Mouse (Mus musculus): ENCODE data around the gene Etv6. TPM values are rescaled to one million over a fixed set of nuclear protein-coding genes. Genes with fewer than 3 reads are reported as not detected.

Etv6 gene
- total and polyA plus RNA-seq, 3 experiments, result 12.6 to 25.9 TPM; not detected in 1

- TF ChIP-seq MEF2A (IDR thresholded peaks at IDR 0.05; ENCODE audit: extremely low read depth, insufficient replicate concordance, low read depth, low read length, poor library complexity, severe bottlenecking), result no peak
- TF ChIP-seq GABPA (IDR thresholded peaks at IDR 0.05; ENCODE audit: low read depth, low read length), result no peak
- TF ChIP-seq SMC3 (IDR thresholded peaks at IDR 0.05; ENCODE audit: low read depth, low read length), result no peak
- TF ChIP-seq RCOR1 (IDR thresholded peaks at IDR 0.05; ENCODE audit: low read depth, low read length), result no peak
- no peak for TF ChIP-seq ZKSCAN1 (IDR thresholded peaks at IDR 0.05; ENCODE audit: low read depth, low read length)
- TF ChIP-seq UBTF (IDR thresholded peaks at IDR 0.05; ENCODE audit: borderline replicate concordance, insufficient read depth, low read depth, low read length), result no peak
- no peak for TF ChIP-seq ZMIZ1 (IDR thresholded peaks at IDR 0.05; ENCODE audit: low read depth, low read length)
- no peak for TF ChIP-seq EP300 (IDR thresholded peaks at IDR 0.05; ENCODE audit: low read depth in 1 of 2, low read length in 2 of 2)
- no peak for TF ChIP-seq MYB (IDR thresholded peaks at IDR 0.05; ENCODE audit: low read depth, low read length)
- TF ChIP-seq TAL1 (IDR thresholded peaks at IDR 0.05; ENCODE audit: low read length), result no peak
- Histone ChIP-seq H3K4me3 (ENCODE audit: control insufficient read depth in 1 of 2, insufficient read depth in 1 of 2, low read depth in 2 of 2, low read length in 2 of 2) (no peak overlapping the region), H3K4me1 (ENCODE audit: control insufficient read depth in 1 of 2, insufficient read depth in 2 of 2, low read length in 2 of 2) (peaks cover 6 to 19% of the 10 kb centered on the region in 2 experiments; a peak in 3 of 4 replicates), H3K9me3 (replicated peaks; ENCODE audit: insufficient read depth, low read length) (no peaks in the 10 kb centered on the region), H3K79me2 (ENCODE audit: control insufficient read depth, insufficient read depth, low read length, poor library complexity) (peaks cover 5% of the 10 kb centered on the region), H3K27me3 (ENCODE audit: control insufficient read depth in 1 of 2, insufficient read depth in 2 of 2, low read length in 2 of 2) (no peaks in the 10 kb centered on the region), H3K36me3 (ENCODE audit: control insufficient read depth in 1 of 2, insufficient read depth in 2 of 2, low read length in 2 of 2) (peaks cover 0 to 22% of the 10 kb centered on the region in 2 experiments), H3K27ac (ENCODE audit: control insufficient read depth, low read depth, low read length) (no peak overlapping the region), H3K9ac (ENCODE audit: control insufficient read depth, low read depth, low read length, poor library complexity, severe bottlenecking) (no peak overlapping the region)
- DNase-seq (ENCODE audit: low read depth, low spot score), result no peak
Measured at GRCm38 (mm10) chr6:134110206-134110605, 74.7 kb downstream of the Etv6 start.

DNA sequence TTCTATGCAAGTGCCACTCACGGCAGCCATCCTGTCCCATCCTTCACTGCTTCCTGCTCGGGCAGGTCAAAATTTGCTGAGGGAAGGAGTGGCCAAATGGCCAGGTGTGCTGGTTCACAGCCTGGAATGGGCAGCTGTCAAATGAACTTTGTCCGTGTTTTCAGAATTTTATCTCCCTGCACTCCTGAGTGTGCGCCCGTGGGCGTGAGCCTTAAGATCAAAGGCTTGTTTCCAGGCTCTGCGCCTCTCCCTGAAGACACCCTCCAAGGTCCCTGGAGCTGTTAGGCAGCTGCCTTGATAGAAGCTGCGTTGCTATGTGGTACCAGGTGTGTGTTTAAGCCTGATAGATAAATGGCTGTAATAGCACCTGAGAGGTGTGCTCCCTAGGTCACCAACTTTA lies 76.1 kb downstream of the Etv6 start:
- TF ChIP-seq MEF2A (IDR thresholded peaks at IDR 0.05; ENCODE audit: extremely low read depth, insufficient replicate concordance, low read depth, low read length, poor library complexity, severe bottlenecking) (no peak), EP300 (IDR thresholded peaks at IDR 0.05; ENCODE audit: low read depth in 1 of 2, low read length in 2 of 2) (no peak), JUND (IDR thresholded peaks at IDR 0.05; ENCODE audit: low read depth, low read length) (no peak), ELF1 (IDR thresholded peaks at IDR 0.05; ENCODE audit: low read depth, low read length) (no peak), RAD21 (IDR thresholded peaks at IDR 0.05; ENCODE audit: low read depth, low read length) (no peak), USF1 (IDR thresholded peaks at IDR 0.05; ENCODE audit: low read depth, low read length) (no peak)
- Histone ChIP-seq H3K79me2 (ENCODE audit: control insufficient read depth, insufficient read depth, low read length, poor library complexity) (peaks cover 3% of the 10 kb centered on the region), H3K27me3 (ENCODE audit: control insufficient read depth in 1 of 2, insufficient read depth in 2 of 2, low read length in 2 of 2) (no peaks in the 10 kb centered on the region), H3K36me3 (ENCODE audit: control insufficient read depth in 1 of 2, insufficient read depth in 2 of 2, low read length in 2 of 2) (peaks cover 0 to 20% of the 10 kb centered on the region in 2 experiments), H3K27ac (ENCODE audit: control insufficient read depth, low read depth, low read length) (no peak overlapping the region), H3K9me3 (replicated peaks; ENCODE audit: insufficient read depth, low read length) (no peaks in the 10 kb centered on the region), H3K4me3 (ENCODE audit: control insufficient read depth in 1 of 2, insufficient read depth in 1 of 2, low read depth in 2 of 2, low read length in 2 of 2) (no peak overlapping the region), H3K9ac (ENCODE audit: control insufficient read depth, low read depth, low read length, poor library complexity, severe bottlenecking) (no peak overlapping the region), H3K4me1 (ENCODE audit: control insufficient read depth in 1 of 2, insufficient read depth in 2 of 2, low read length in 2 of 2) (peaks cover 6 to 18% of the 10 kb centered on the region in 2 experiments; a peak in 3 of 4 replicates)
- no peak for DNase-seq (ENCODE audit: low read depth, low spot score)
